Mouse (Mus musculus) heart, adult 18-20 months (tissue): ENCODE data around the gene Kctd17. TPM values are rescaled to one million over a fixed set of nuclear protein-coding genes. Genes with fewer than 3 reads are reported as not detected.

ENCODE experiments used
- DNase-seq, 2 experiments: peaks; one replicate each; pipeline ENCODE4 v3.0.0; 2021 to 2022; ENCODE audit warnings: mixed read lengths in 1 of 2
- long read RNA-seq, 2 experiments: library from polyadenylated mRNA; stranded (forward); transcript quantifications; one replicate each; pipeline ENCODE4 v2.0.0; 2021
- total RNA-seq, 2 experiments: library from RNA; stranded (reverse); gene quantifications; 2 replicates each; pipeline ENCODE4 v1.2.3; 2021

The Kctd17 gene
- total RNA-seq: 10 to 100 TPM; 22.5 to 23.7 TPM
- long read RNA-seq, experiment 1, partial matches to known transcripts: 3 of 9 reads
- long read RNA-seq, experiment 1, other reads (novel, unspliced or antisense): 6 of 9 reads
- long read RNA-seq, experiment 2, partial matches to known transcripts: 1 of 5 reads
- long read RNA-seq, experiment 2, other reads (novel, unspliced or antisense): 4 of 5 reads

- peak; percentile 76 to 84 for DNase-seq
These were observed at the start of gene Kctd17 for GRCm38 (mm10) chr15:78428391-78429138. Gene Kctd17, plus strand, starts transcription at chr15:78428564.

GRCm38 (mm10) chr15:78380208-78380607 lies 48.2 kb upstream of the Kctd17 start:
- DNase-seq: no peak

GRCm38 (mm10) chr15:78380741-78381140 lies 47.6 kb upstream of the Kctd17 start:
- DNase-seq: no peak

GRCm38 (mm10) chr15:78382115-78382514 lies 46.2 kb upstream of the Kctd17 start:
- no peak for DNase-seq

- peak; percentile 39 to 62 for DNase-seq
These were observed 44.7 kb upstream of the Kctd17 start for GRCm38 (mm10) chr15:78383450-78384219.

GRCm38 (mm10) chr15:78384220-78385116 lies 43.9 kb upstream of the Kctd17 start:
- no peak for DNase-seq

GRCm38 (mm10) chr15:78385564-78385963 lies 42.8 kb upstream of the Kctd17 start:
- no peak for DNase-seq

- no peak for DNase-seq
These were observed 37.5 kb upstream of the Kctd17 start for GRCm38 (mm10) chr15:78390855-78391254.

- no peak for DNase-seq
These were observed 32.8 kb upstream of the Kctd17 start, which contains the start of gene Tex33 for GRCm38 (mm10) chr15:78395478-78395962. Gene Tex33, minus strand, starts transcription at chr15:78395912.

GRCm38 (mm10) chr15:78401345-78401744 lies 27.0 kb upstream of the Kctd17 start:
- DNase-seq: no peak

- DNase-seq: peak; percentile 85 to 86
These were observed 26.4 kb upstream of the Kctd17 start for GRCm38 (mm10) chr15:78401921-78402320.

GRCm38 (mm10) chr15:78402423-78402822 lies 25.9 kb upstream of the Kctd17 start:
- peak; percentile 39 to 42 for DNase-seq

GRCm38 (mm10) chr15:78403301-78403741 lies 25.0 kb upstream of the Kctd17 start:
- DNase-seq: peak in 1 of 2 experiments; percentile 29

- DNase-seq: peak; percentile 60 to 64
These were observed 24.5 kb upstream of the Kctd17 start for GRCm38 (mm10) chr15:78403896-78404295.

GRCm38 (mm10) chr15:78405098-78405497 lies 23.3 kb upstream of the Kctd17 start:
- DNase-seq: no peak

GRCm38 (mm10) chr15:78405517-78406211 lies 22.7 kb upstream of the Kctd17 start, which contains the start of gene Tst:
Gene Tst, minus strand, starts transcription at chr15:78405907.
- DNase-seq: peak; percentile 90 to 93

GRCm38 (mm10) chr15:78406293-78406934 lies 21.9 kb upstream of the Kctd17 start, which contains the start of gene Mpst:
Gene Mpst, plus strand, starts transcription at chr15:78406416.
- peak; percentile 95 to 96 for DNase-seq

- no peak for DNase-seq
These were observed 18.8 kb upstream of the Kctd17 start for GRCm38 (mm10) chr15:78409570-78410052.

GRCm38 (mm10) chr15:78413083-78413718 lies 15.2 kb upstream of the Kctd17 start:
- DNase-seq: no peak
